Mouse (Mus musculus) heart, adult 8-10 months (tissue): ENCODE measurements around the gene Rgs9bp. TPM values are rescaled to one million over a fixed set of nuclear protein-coding genes. Genes with fewer than 3 reads are reported as not detected.
"Not testable (repeated sequence)": the region's sequence is repeated elsewhere in the genome, so short reads cannot be mapped to it uniquely, and the experiment has no call there.

Experiments
- DNase-seq: peaks from one replicate; pipeline ENCODE4 v3.0.0; 2022; ENCODE audit warnings: low spot score
- total RNA-seq, 4 experiments: library from RNA; stranded (reverse); gene quantifications; 2 replicates each; pipeline ENCODE4 v1.2.4; 2022

The Rgs9bp gene
- total RNA-seq, 4 experiments from 2014 or later: not detected

DNA sequence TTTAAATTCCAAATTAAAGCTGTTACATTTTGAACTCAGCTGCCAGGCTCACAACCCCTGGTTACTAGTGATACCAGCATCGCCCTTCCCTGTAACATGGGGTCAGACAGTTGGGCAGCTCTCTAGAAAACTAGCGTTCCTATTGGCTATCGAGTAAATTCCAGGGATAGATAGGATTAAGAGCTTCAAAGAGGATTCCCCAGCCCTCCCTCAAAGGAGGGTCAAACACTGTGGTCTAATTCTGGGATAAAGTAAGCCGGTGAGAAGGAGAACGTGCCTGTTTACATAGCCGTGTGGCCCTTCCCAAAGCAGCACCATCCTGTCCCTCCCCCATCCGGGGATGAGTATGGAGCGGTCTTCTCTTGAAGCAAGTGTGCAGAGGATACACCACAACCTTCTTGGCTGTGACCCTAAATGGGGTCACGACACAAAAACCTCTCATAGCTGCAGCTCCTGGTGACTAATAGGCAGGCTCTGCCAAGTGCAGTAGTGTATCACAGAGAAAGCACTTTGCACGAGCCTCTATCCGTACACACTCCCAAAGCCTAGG is 1.8 kb downstream of the Rgs9bp start:
- no peak for DNase-seq

- DNase-seq: no peak
Measured at GRCm38 (mm10) chr7:35582719-35583118, 2.7 kb downstream of the Rgs9bp start.

GRCm38 (mm10) chr7:35579849-35580248 is 5.5 kb downstream of the Rgs9bp start:
- no peak for DNase-seq

DNA sequence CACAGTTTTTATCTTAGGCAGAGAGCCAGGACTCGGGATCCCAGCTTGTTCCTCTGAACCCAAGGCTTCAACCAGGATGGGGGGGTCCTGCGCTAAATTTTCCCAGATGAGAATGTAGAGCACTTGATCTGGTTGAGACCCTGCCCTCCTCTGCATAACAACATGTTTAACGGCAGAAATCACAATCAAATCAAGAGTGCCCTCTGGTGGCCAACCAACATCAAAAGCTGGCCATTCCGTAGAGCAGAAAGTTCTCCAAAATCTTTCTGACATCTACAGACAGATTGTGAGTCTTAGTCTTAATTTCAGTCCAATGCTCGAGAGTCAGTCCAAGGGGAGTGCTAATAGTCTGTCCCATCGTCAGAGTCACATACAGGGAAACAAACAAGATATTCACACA is 14.5 kb downstream of the Rgs9bp start:
- not testable (repeated sequence) for DNase-seq

DNA sequence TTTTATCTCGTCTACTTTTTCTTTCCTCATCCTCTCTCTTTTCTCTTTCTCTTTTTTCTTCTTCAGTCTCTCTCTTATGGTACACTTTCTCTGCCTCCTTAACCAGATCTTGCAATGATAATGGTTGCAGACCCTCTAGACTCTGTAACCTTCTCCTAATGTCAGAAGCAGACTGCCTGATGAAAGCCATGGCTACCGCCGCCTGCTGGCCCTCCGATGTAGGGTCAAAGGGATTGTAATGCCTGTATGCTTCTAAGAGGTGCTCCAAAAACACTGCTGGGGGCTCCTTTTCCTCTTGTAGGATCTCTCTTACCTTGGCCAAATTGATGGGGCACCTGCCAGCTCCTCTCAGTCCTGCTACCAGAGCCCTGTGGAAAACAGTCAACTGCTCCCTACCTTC is 15.7 kb downstream of the Rgs9bp start:
- DNase-seq: not testable (repeated sequence)

- DNase-seq: not testable (repeated sequence)
Measured at GRCm38 (mm10) chr7:35565965-35566364, 19.4 kb downstream of the Rgs9bp start.

DNA sequence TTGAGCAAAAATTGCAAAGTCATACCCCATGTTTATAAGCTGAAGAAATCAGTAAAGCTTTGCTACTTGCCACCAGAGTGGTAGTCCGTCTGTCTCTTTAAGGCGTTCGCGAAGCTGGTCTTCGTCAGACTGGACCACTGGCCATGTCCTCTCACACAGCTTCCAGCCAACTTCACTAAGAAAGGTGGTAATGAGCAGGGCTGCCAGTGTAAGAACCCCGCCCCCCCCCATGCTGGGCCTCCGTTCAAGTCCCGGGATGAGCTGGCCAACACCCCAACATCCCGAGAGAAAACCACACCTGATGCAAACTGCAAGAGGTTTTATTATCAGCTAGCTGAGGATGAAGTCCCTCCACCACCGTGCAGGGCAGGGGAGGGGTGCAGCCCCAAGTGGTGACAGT is 20.5 kb downstream of the Rgs9bp start:
- not testable (repeated sequence) for DNase-seq

- no peak for DNase-seq
Measured at GRCm38 (mm10) chr7:35564067-35564865, 21.1 kb downstream of the Rgs9bp start.

GRCm38 (mm10) chr7:35563071-35563470 is 22.3 kb downstream of the Rgs9bp start:
- DNase-seq: no peak

DNA sequence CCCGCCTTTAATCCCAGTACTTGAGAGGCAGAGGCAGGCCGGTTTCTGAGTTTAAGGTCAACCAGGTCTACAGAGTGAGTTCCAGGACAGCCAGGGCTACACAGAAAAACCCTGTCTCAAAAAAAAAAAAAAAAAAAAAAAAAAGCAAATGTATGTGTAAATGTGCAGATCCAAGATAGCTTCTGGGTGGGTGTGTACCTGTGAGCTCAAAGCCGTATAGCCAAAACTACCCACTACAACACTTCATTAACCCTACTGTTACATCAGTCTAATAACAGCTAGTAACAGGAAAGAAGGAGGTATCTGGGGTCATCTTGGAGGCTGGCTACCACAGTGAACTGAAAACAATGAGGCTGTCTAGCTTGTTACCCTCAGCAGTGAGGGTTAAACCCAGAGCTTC is 25.5 kb downstream of the Rgs9bp start:
- DNase-seq: no peak

DNA sequence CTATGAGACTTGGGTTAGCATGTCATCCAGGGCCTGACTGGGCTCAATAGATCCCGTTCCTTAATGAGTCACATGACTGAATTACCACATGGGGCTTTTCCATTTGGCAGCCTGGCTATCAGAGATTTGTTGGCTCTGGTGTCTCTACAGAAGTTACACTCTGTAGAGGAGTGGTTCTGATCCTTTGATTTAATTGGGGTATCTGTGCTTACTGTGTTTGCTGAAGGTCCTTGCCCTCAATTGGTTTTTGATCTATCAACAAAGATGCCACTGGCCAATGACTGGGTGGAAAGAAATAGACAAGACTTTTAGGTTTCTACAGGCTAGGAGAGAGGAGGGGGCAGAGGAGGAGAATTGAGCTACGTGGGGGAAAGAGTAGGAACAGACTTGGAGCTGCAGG is 26.7 kb downstream of the Rgs9bp start:
- no peak for DNase-seq

- DNase-seq: no peak
Measured at GRCm38 (mm10) chr7:35557577-35557976, 27.8 kb downstream of the Rgs9bp start.

- DNase-seq: no peak
Measured at GRCm38 (mm10) chr7:35556905-35557304, 28.5 kb downstream of the Rgs9bp start.

- no peak for DNase-seq
Measured at GRCm38 (mm10) chr7:35556205-35556603, 29.2 kb downstream of the Rgs9bp start, which contains the start of gene Nudt19. Gene Nudt19 (minus strand): TSS chr7:35556304.

- peak; percentile 80 for DNase-seq
Measured at GRCm38 (mm10) chr7:35555224-35556204, 29.9 kb downstream of the Rgs9bp start.

DNA sequence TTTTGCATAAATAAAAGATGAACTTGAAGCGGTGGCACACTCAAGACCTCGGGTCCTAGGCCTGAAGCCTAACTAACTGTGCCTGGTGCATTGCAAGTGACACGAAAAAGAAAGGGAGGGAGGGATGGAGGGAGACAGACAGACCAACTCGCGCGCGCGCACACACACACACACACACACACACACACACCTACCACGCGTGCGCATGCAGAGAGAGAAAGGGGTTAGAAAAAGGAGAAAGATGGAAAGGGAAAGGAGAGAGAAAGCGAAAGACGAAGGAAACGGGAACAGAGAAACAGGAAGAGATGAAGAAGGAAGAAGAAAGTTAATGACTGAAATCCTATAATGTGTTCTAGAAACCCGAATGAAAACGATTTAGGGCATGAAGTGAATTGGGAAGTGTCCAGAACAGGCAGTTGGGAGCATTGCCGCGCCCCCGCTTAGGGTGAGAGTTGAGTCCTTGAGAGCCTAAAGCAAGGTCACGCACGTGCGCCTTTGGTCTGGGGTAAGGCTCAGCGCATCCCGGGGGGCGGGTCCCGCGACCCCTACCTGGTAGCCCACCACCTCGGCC is 30.7 kb downstream of the Rgs9bp start:
- DNase-seq: no peak

GRCm38 (mm10) chr7:35553751-35554604 is 31.4 kb downstream of the Rgs9bp start:
- no peak for DNase-seq

- peak; percentile 40 for DNase-seq
Measured at GRCm38 (mm10) chr7:35545881-35546280, 39.5 kb downstream of the Rgs9bp start.

GRCm38 (mm10) chr7:35537562-35537961 is 47.8 kb downstream of the Rgs9bp start, which contains the start of gene Tdrd12:
Gene Tdrd12 (minus strand): TSS chr7:35537745.
- DNase-seq: no peak

GRCm38 (mm10) chr7:35535750-35536512 is 49.5 kb downstream of the Rgs9bp start:
- DNase-seq: no peak
